Mouse (Mus musculus) kidney, adult 2 months (tissue): ENCODE measurements around the gene Mapk8.

Experiments used
- CTCF ChIP-seq: fragments of 200-500 bp; conservative IDR thresholded peaks from 2 replicates; pipeline ENCODE4 v1.5.1; 2011; ENCODE audit warnings: low read depth, mild to moderate bottlenecking, control low read depth, low read length, moderate library complexity, mixed read lengths; ENCODE audit not compliant: insufficient read depth, insufficient read length
- POLR2A ChIP-seq: fragments of 200-500 bp; IDR thresholded peaks from one replicate; pipeline ENCODE4 v1.6.1; 2011; ENCODE audit warnings: low read depth, low read length, control low read depth

DNA sequence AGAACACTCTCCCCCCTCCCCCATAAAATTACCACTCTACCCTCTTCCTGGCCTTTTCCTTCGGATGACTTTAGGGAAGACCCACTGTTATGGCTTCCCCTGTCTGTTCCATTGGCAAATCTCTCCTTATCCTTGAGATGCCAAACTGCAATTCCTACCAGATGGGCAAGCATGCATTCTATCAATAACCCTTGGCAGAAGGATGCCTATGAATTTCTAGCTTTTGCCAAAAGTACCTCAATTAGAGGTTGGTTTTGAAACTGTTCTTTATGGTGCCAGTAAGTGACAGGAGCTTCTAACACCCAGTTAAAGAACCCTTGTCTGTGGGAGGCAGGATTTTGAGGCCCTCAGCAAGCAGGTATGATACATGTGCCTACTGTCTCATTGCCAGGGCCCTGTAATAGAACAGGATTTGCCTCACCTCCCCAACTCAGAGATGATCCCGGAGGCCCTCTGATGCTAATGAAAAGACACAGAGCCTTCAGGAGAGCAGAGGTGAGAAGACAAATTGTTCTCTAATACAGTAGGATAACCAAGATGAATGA is 2.4 kb upstream of the Mapk8 start:
- TF ChIP-seq POLR2A (no peak), CTCF (no peak)
